ENCODE assay signal across 8 mouse cellular contexts in the genomic region with DNA sequence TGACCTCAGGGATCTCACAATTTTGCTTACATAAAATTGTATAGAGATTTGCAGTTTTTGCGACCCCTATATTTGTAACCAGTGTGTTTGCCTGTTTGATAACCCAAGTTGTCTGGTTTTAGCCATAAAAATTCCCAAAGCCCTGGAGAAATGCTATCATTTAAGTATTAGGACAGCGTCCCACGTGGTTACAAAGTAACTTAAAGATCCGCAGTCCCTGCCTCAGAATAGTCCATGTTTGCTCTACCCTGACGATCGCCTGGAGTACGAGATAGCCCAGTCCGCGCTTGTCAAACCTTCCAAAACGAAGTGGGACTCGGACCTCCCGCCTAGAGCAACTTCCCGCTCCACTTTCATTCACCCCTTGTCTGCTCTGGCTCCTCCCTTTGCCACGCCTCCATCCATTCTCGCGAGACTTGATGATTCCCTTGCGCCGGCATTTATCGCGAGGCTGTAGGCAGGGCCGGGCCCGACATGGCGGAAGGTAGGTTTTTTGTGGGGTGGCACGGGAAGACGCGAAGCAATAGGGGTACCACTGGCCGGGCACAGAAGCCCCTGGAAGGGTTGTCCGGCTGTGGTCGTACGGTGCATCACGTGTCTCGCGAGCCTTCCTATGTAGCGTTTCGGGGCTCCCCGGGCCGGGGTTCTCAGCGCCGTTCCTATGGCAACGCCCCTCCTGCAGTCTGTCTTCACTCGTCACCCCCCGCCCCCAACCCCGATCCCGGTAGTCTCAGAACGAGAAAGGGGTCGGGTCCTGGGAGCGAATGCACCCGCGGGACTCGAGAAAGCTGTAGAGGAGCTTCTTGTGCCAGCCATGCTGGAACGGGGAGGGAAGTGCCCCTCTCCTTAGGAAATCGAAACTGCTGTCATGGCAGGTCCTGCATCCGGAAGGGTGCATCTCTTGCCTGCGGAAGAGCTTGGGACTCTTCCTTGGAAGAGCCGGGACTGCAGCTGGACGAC. TPM values are rescaled to one million over a fixed set of nuclear protein-coding genes. Genes with fewer than 3 reads are reported as not detected.
A peak's percentile ranks its signal among the peaks of the same experiment; 100 is the strongest.
DNase-seq lines count a peak whose midpoint lies in the region; ATAC-seq and TF ChIP-seq lines count a peak whose summit lies in the region.

Gene Ankfy1, plus strand, starts transcription at position 456 of the 960 bp plus-strand sequence.

- TF ChIP-seq CTCF in liver, embryonic 14.5 days (IDR thresholded peaks at IDR 0.05; ENCODE audit: low read depth), result no peak; the same call in 1 of the 2 replicates
- no peak for TF ChIP-seq CTCF in stomach, postnatal 0 days (IDR thresholded peaks at IDR 0.05; ENCODE audit: low read depth)

- H3K27me3 ChIP-seq in forebrain, embryonic 10.5 days (ENCODE audit: poor library complexity, severe bottlenecking), result no peaks in the 10 kb centered on the region
- no peaks in the 10 kb centered on the region for H3K27me3 ChIP-seq in heart, embryonic 15.5 days
- no peaks in the 10 kb centered on the region for H3K27me3 ChIP-seq in liver, embryonic 14.5 days (ENCODE audit: control insufficient read depth, insufficient read depth, low read length)
- no peaks in the 10 kb centered on the region for H3K27me3 ChIP-seq in neural tube, embryonic 11.5 days (ENCODE audit: control insufficient read depth, insufficient read depth, low read length)
- H3K27me3 ChIP-seq in stomach, postnatal 0 days (ENCODE audit: control insufficient read depth, insufficient read depth, low read length), result no peaks in the 10 kb centered on the region

- H3K9me3 ChIP-seq in forebrain, embryonic 10.5 days, result no peaks in the 10 kb centered on the region
- H3K9me3 ChIP-seq in heart, embryonic 15.5 days (replicated peaks), result no peaks in the 10 kb centered on the region
- no peaks in the 10 kb centered on the region for H3K9me3 ChIP-seq in liver, embryonic 14.5 days (ENCODE audit: control insufficient read depth, low read length)
- H3K9me3 ChIP-seq in neural tube, embryonic 11.5 days (ENCODE audit: control insufficient read depth, low read length), result no peaks in the 10 kb centered on the region
- H3K9me3 ChIP-seq in stomach, postnatal 0 days (ENCODE audit: control insufficient read depth, low read length), result no peaks in the 10 kb centered on the region

- peak within 1 kb of the TSS; percentile 96 for H3K27ac ChIP-seq in forebrain, embryonic 10.5 days
- peak within 1 kb of the TSS; percentile 84 for H3K27ac ChIP-seq in heart, embryonic 15.5 days
- peak within 1 kb of the TSS; percentile 98 for H3K27ac ChIP-seq in liver, embryonic 14.5 days
- H3K27ac ChIP-seq in neural tube, embryonic 11.5 days (ENCODE audit: low read depth, low read length), result peak within 1 kb of the TSS; percentile 76; the same call in 1 of the 2 replicates
- H3K27ac ChIP-seq in stomach, postnatal 0 days (replicated peaks), result peak within 1 kb of the TSS; percentile 90

- ATAC-seq in heart, embryonic 15.5 days (replicated peaks; ENCODE audit: insufficient number of reproducible peaks, insufficient read depth, low FRiP score, low read depth), result peak; percentile 99
- ATAC-seq in liver, embryonic 14.5 days (ENCODE audit: insufficient read depth), result peak; percentile 89
- ATAC-seq in neural tube, embryonic 11.5 days (ENCODE audit: insufficient read depth, low FRiP score, low TSS enrichment), result peak; percentile 96
- peak; percentile 97 for ATAC-seq in stomach, postnatal 0 days (ENCODE audit: low FRiP score, low TSS enrichment)

- H3K36me3 ChIP-seq in forebrain, embryonic 10.5 days (replicated peaks), result peaks cover 10% of the 10 kb centered on the region
- H3K36me3 ChIP-seq in heart, embryonic 15.5 days, result no peaks in the 10 kb centered on the region; the same call in 1 of the 2 replicates
- H3K36me3 ChIP-seq in liver, embryonic 14.5 days (replicated peaks; ENCODE audit: control insufficient read depth, insufficient read depth, low read depth), result no peaks in the 10 kb centered on the region; the same call in 1 of the 2 replicates
- no peaks in the 10 kb centered on the region for H3K36me3 ChIP-seq in neural tube, embryonic 11.5 days (ENCODE audit: control insufficient read depth, insufficient read depth, low read length)
- no peaks in the 10 kb centered on the region; the same call in 1 of the 2 replicates for H3K36me3 ChIP-seq in stomach, postnatal 0 days (ENCODE audit: control insufficient read depth, insufficient read depth, low read length)

- peak; percentile 90 for TF ChIP-seq EP300 in liver, embryonic 14.5 days (IDR thresholded peaks at IDR 0.05; ENCODE audit: low read depth)
- TF ChIP-seq EP300 in stomach, postnatal 0 days (optimal IDR thresholded peaks at IDR 0.05), result peak; percentile 99

- peak within 1 kb of the TSS; percentile 83 for H3K9ac ChIP-seq in heart, embryonic 15.5 days
- peak within 1 kb of the TSS; percentile 93 for H3K9ac ChIP-seq in liver, embryonic 14.5 days (replicated peaks)
- H3K9ac ChIP-seq in neural tube, embryonic 11.5 days (ENCODE audit: low read length), result peak within 1 kb of the TSS; percentile 91
- peak within 1 kb of the TSS; percentile 88 for H3K9ac ChIP-seq in stomach, postnatal 0 days (ENCODE audit: low read length)

- DNase-seq in CD8-positive naive resting alpha-beta T cell, adult 2 months (ENCODE audit: low read depth in 2 of 2, low spot score in 2 of 2), result peak; percentile 97 to 99
- DNase-seq in c-Kit-positive CD71-negative TER-119-negative erythroid progenitor cells, embryonic 14.5 days (ENCODE audit: low read depth), result peak; percentile 99
- DNase-seq in forebrain, embryonic 10.5 days (ENCODE audit: extremely low spot score, low spot score), result peak; percentile 97
- peak; percentile 97 to 99 for DNase-seq in kidney, postnatal 25 days
- DNase-seq in liver, embryonic 14.5 days (ENCODE audit: low read depth in 3 of 3, low spot score in 3 of 3), result peak; percentile 95 to 96 (median 96)
- peak; percentile 98 for DNase-seq in neural tube, embryonic 11.5 days (ENCODE audit: low spot score)
- peak; percentile 97 for DNase-seq in stomach, postnatal 0 days (ENCODE audit: low spot score)

- peak within 1 kb of the TSS; percentile 72 for H3K4me2 ChIP-seq in heart, embryonic 15.5 days
- peak within 1 kb of the TSS; percentile 86 for H3K4me2 ChIP-seq in liver, embryonic 14.5 days (ENCODE audit: low read depth)
- peak within 1 kb of the TSS; percentile 78 for H3K4me2 ChIP-seq in neural tube, embryonic 11.5 days (ENCODE audit: low read depth)
- H3K4me2 ChIP-seq in stomach, postnatal 0 days (replicated peaks; ENCODE audit: low read depth), result peak within 1 kb of the TSS; percentile 80

- H3K4me1 ChIP-seq in forebrain, embryonic 10.5 days, result peaks cover 35% of the 10 kb centered on the region
- H3K4me1 ChIP-seq in heart, embryonic 15.5 days (replicated peaks), result peaks cover 22% of the 10 kb centered on the region
- peaks cover 51 to 62% of the 10 kb centered on the region in 2 experiments for H3K4me1 ChIP-seq in liver, embryonic 14.5 days (replicated peaks; ENCODE audit: control insufficient read depth in 2 of 2, insufficient read depth in 2 of 2, low read length in 1 of 2)
- peaks cover 4% of the 10 kb centered on the region; the same call in 1 of the 2 replicates for H3K4me1 ChIP-seq in neural tube, embryonic 11.5 days (ENCODE audit: control insufficient read depth, insufficient read depth, low read length)
- peaks cover 5% of the 10 kb centered on the region; the same call in 1 of the 2 replicates for H3K4me1 ChIP-seq in stomach, postnatal 0 days (replicated peaks; ENCODE audit: control insufficient read depth, insufficient read depth)

- H3K4me3 ChIP-seq in forebrain, embryonic 10.5 days, result peak within 1 kb of the TSS; percentile 82
- peak within 1 kb of the TSS; percentile 96 for H3K4me3 ChIP-seq in heart, embryonic 15.5 days
- H3K4me3 ChIP-seq in liver, embryonic 14.5 days (ENCODE audit: insufficient read depth in 1 of 2, low read depth in 2 of 2, low read length in 2 of 2), result peak within 1 kb of the TSS; percentile 91 to 99
- peak within 1 kb of the TSS; percentile 83 for H3K4me3 ChIP-seq in neural tube, embryonic 11.5 days (ENCODE audit: low read depth, low read length)
- peak within 1 kb of the TSS; percentile 93 for H3K4me3 ChIP-seq in stomach, postnatal 0 days (ENCODE audit: low read depth, low read length)

- WGBS in forebrain, embryonic 10.5 days, result under 1% methylated on average over 56 of the region's 56 CpGs
- WGBS in heart, embryonic 15.5 days, result under 1% methylated on average over 56 of the region's 56 CpGs
- WGBS in liver, embryonic 14.5 days (ENCODE audit: insufficient replicate concordance), result under 1% methylated on average over 53 of the region's 56 CpGs
- WGBS in neural tube, embryonic 11.5 days, result under 1% methylated on average over 56 of the region's 56 CpGs
- under 1% methylated on average over 56 of the region's 56 CpGs for WGBS in stomach, postnatal 0 days

RNA-seq across cellular contexts. Expression of gene Ankfy1, which starts in this region (rescaled TPM):
- polyA plus RNA-seq in forebrain, embryonic 10.5 days (2016; fragmentation: Nextera tagmentation; extraction: Ambion mirVana), result 25.5 and 27.7 TPM in 2 replicates
- polyA plus RNA-seq in heart, embryonic 15.5 days (2015; fragmentation: Nextera tagmentation; extraction: Ambion mirVana), result 13.9 and 17.4 TPM in 2 replicates
- polyA plus RNA-seq in liver, embryonic 14.5 days (2012; rRNA removed), result 9.4 and 10.5 TPM in 2 replicates
- 11.9 and 14.6 TPM in 2 replicates for polyA plus RNA-seq in liver, embryonic 14.5 days (2014; fragmentation: Nextera tagmentation; extraction: Ambion mirVana)
- 30.2 and 30.9 TPM in 2 replicates for polyA plus RNA-seq in neural tube, embryonic 11.5 days (2014; fragmentation: Nextera tagmentation; extraction: Ambion mirVana)
- polyA plus RNA-seq in stomach, postnatal 0 days (2015; fragmentation: Nextera tagmentation; extraction: Ambion mirVana), result 7.7 and 8.4 TPM in 2 replicates

Comparison
In these comparisons a context has a peak if more than half of its experiments do, and no peak if none do; other contexts are left out.
1. Peak in every context shown above with its lines: DNase-seq, ATAC-seq, H3K4me3 ChIP-seq and H3K27ac ChIP-seq.